Mouse (Mus musculus): ENCODE measurements at regions not wholly inside any gene's neighbourhood (a gene's known extent, or its start where the extent isn't known, plus 50 kb on each side); places are given as distances from the start of the nearest gene placed in this dataset.

DNA sequence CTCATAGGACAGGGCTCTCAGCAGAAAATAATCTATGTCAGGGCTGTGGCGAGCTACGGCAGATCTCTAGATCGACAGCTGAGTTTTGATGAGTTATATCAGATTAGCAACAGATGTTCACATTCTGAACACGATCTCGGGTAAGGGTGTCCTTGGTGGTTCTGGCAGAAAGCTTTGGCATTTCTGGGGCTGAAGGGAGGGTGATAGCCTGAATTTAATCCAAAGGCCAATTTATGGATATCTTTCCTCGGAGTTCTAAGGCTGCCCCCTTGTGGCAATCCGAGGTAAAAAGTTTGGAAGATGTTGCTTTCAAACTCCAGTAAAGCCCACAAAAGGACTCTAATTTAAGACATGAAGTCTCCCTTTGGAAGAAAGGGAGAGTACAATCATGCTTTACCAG, 101.3 kb upstream of the Luzp2 start:
- H3K9ac ChIP-seq (replicated peaks; ENCODE audit: low read length, poor library complexity, severe bottlenecking): no peak overlapping the region
- 30% methylated on average over 7 of the region's 7 CpGs for WGBS
- peak; percentile 84 for DNase-seq (ENCODE audit: low spot score)
- no peaks in the 10 kb centered on the region for H3K4me1 ChIP-seq (ENCODE audit: insufficient read depth, low read length)
- H3K36me3 ChIP-seq (ENCODE audit: insufficient read depth, low read length): no peaks in the 10 kb centered on the region
- peak; percentile 81 for TF ChIP-seq CTCF (IDR thresholded peaks at IDR 0.05)
- no peaks in the 10 kb centered on the region for H3K9me3 ChIP-seq (ENCODE audit: low read length)
- no peak overlapping the region for H3K27ac ChIP-seq (ENCODE audit: low read depth, low read length)
- no peak overlapping the region for H3K4me3 ChIP-seq (ENCODE audit: low read depth, low read length)
- ATAC-seq (ENCODE audit: low FRiP score): no peak
- H3K27me3 ChIP-seq (ENCODE audit: insufficient read depth, low read length): no peaks in the 10 kb centered on the region
- H3K4me2 ChIP-seq (ENCODE audit: low read depth, low read length, poor library complexity, severe bottlenecking): no peak overlapping the region

DNA sequence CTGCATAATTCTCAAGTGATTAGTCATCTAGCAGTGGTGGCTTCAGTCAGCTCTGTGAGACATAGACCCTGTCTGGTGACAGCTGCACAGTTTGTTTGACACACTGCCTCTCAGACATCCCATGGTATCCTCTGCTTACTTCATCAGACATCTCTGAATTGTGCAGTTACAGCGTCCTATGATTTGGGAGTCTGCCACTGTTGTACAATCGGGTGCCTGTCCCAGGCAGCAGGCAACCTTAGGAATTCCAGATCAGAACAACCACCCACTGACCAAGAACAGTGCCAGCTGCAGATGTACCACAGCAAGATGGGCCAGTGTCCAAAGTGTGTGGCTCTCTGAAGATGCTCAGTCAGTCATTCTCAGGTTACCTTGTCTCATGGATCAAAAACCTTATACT, 100.4 kb upstream of the Luzp2 start:
- Histone ChIP-seq H3K4me2 (ENCODE audit: low read depth, low read length, poor library complexity, severe bottlenecking) (no peak overlapping the region), H3K27ac (ENCODE audit: low read depth, low read length) (no peak overlapping the region), H3K4me3 (ENCODE audit: low read depth, low read length) (no peak overlapping the region), H3K9me3 (ENCODE audit: low read length) (no peaks in the 10 kb centered on the region), H3K36me3 (ENCODE audit: insufficient read depth, low read length) (no peaks in the 10 kb centered on the region), H3K9ac (replicated peaks; ENCODE audit: low read length, poor library complexity, severe bottlenecking) (no peak overlapping the region), H3K27me3 (ENCODE audit: insufficient read depth, low read length) (no peaks in the 10 kb centered on the region), H3K4me1 (ENCODE audit: insufficient read depth, low read length) (no peaks in the 10 kb centered on the region)
- ATAC-seq (ENCODE audit: low FRiP score) (no peak), DNase-seq (ENCODE audit: low spot score) (peak; percentile 15)
- no peak for TF ChIP-seq CTCF (IDR thresholded peaks at IDR 0.05)
- WGBS: 81% methylated on average over 2 of the region's 2 CpGs

DNA sequence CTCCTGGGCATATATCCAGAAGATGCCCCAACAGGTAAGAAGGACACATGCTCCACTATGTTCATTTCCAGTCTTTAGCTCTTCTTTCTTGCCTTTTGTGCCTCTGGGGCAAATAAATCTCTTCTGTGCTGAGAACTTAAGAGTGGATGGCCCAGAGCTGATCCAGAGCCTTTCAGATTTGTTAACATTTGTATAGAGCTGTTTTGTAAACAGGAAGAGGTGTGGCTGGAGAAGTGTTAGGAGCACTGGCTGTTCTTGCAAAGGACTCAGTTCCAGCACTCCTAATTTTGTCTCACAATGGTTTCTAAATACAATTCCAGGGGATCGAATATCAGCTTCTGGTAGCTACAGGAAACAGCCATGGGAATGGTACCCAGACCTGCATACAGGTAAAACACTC, 68.0 kb upstream of the Luzp2 start:
- no peaks in the 10 kb centered on the region for H3K9me3 ChIP-seq (ENCODE audit: low read length)
- TF ChIP-seq CTCF (IDR thresholded peaks at IDR 0.05): no peak
- no peaks in the 10 kb centered on the region for H3K27me3 ChIP-seq (ENCODE audit: insufficient read depth, low read length)
- no peak overlapping the region for H3K27ac ChIP-seq (ENCODE audit: low read depth, low read length)
- no peak for DNase-seq (ENCODE audit: low spot score)
- H3K4me3 ChIP-seq (ENCODE audit: low read depth, low read length): no peak overlapping the region
- WGBS: 97% methylated on average over 1 of the region's 1 CpGs
- H3K36me3 ChIP-seq (ENCODE audit: insufficient read depth, low read length): no peaks in the 10 kb centered on the region
- H3K4me2 ChIP-seq (ENCODE audit: low read depth, low read length, poor library complexity, severe bottlenecking): no peak overlapping the region
- no peak for ATAC-seq (ENCODE audit: low FRiP score)
- H3K9ac ChIP-seq (replicated peaks; ENCODE audit: low read length, poor library complexity, severe bottlenecking): no peak overlapping the region
- H3K4me1 ChIP-seq (ENCODE audit: insufficient read depth, low read length): no peaks in the 10 kb centered on the region

DNA sequence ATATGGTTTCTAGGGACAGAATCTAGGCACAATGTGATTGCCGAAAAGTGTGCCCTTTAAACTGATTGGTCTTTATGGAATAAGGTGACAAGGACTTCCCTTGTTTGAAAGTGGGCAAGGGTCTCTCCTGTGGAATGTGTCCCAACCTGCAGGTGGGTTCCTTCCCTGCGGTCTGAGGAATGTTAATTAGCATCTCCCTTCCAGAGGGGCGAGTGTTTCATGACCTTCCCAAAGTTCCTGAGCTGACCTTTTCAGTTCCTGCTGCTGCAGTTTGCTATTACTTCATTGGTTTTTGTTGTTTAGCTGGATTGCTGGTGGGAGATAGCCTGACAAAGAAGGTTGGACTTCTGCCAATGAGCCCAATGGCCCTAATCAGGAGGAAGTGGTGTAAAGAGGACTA, 66.6 kb upstream of the Luzp2 start:
- Histone ChIP-seq H3K27me3 (ENCODE audit: insufficient read depth, low read length) (no peaks in the 10 kb centered on the region), H3K4me3 (ENCODE audit: low read depth, low read length) (no peak overlapping the region), H3K9me3 (ENCODE audit: low read length) (no peaks in the 10 kb centered on the region), H3K36me3 (ENCODE audit: insufficient read depth, low read length) (no peaks in the 10 kb centered on the region), H3K4me1 (ENCODE audit: insufficient read depth, low read length) (no peaks in the 10 kb centered on the region), H3K9ac (replicated peaks; ENCODE audit: low read length, poor library complexity, severe bottlenecking) (no peak overlapping the region), H3K27ac (ENCODE audit: low read depth, low read length) (no peak overlapping the region), H3K4me2 (ENCODE audit: low read depth, low read length, poor library complexity, severe bottlenecking) (no peak overlapping the region)
- ATAC-seq (ENCODE audit: low FRiP score): no peak
- 39% methylated on average over 3 of the region's 3 CpGs for WGBS
- TF ChIP-seq CTCF (IDR thresholded peaks at IDR 0.05): no peak
- DNase-seq (ENCODE audit: low spot score): no peak

DNA sequence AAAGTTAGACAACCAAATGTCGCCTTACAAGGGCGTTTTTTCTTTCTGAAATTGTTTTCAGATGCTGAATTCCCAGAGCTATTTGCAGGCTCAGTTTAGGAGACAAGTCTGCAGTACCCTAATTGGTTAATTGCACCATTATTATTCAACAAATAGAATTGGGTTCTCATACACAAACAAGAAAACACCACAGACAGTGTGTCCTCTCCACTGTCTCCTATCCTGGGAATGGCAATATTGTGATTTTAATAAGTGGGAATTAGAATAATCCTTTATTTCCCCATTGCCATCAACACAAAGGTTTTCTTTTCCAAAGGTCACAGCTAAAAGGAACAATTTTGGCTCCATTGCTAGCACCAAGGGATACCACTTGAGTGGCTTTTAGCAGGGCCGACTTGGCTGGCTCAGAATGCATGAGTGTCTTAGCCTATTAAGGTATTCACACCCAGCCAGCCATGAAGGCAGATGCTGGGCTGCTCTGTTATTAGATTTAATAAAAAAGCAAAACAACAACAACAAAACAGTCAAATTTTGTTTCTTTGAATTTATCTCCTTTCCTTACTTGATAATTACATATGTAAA, 53.3 kb upstream of the Luzp2 start:
- peak; percentile 70; the same call in 1 of the 2 replicates for ATAC-seq (ENCODE audit: low FRiP score)
- Histone ChIP-seq H3K4me1 (ENCODE audit: insufficient read depth, low read length) (no peaks in the 10 kb centered on the region), H3K27me3 (ENCODE audit: insufficient read depth, low read length) (no peaks in the 10 kb centered on the region), H3K27ac (ENCODE audit: low read depth, low read length) (no peak overlapping the region), H3K4me3 (ENCODE audit: low read depth, low read length) (no peak overlapping the region), H3K9me3 (ENCODE audit: low read length) (no peaks in the 10 kb centered on the region), H3K9ac (replicated peaks; ENCODE audit: low read length, poor library complexity, severe bottlenecking) (no peak overlapping the region), H3K36me3 (ENCODE audit: insufficient read depth, low read length) (no peaks in the 10 kb centered on the region), H3K4me2 (ENCODE audit: low read depth, low read length, poor library complexity, severe bottlenecking) (no peak overlapping the region)
- DNase-seq (ENCODE audit: low spot score): peak; percentile 88
- no peak for TF ChIP-seq CTCF (IDR thresholded peaks at IDR 0.05)
- WGBS: 30% methylated on average over 3 of the region's 3 CpGs

DNA sequence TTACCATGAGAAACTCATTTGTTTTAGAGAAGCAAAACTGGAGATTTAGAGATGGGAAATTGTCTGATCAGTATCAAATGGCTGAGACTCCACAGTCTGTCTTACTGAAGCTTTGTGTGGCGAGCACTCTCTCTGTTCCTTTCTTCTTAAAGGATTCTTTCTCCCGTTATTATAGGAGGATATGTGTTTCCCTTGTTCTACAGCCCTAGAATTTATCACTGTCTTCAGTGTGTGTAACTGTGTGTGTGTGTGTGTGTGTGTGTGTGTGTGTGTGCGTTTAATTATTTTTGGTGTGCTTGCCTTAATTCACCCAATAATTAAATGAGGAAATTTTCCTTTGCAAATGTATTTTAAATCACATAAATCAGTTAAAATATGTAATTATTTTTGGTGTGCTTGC, 52.7 kb upstream of the Luzp2 start:
- H3K27me3 ChIP-seq (ENCODE audit: insufficient read depth, low read length): no peaks in the 10 kb centered on the region
- TF ChIP-seq CTCF (IDR thresholded peaks at IDR 0.05): no peak
- H3K4me1 ChIP-seq (ENCODE audit: insufficient read depth, low read length): no peaks in the 10 kb centered on the region
- H3K9ac ChIP-seq (replicated peaks; ENCODE audit: low read length, poor library complexity, severe bottlenecking): no peak overlapping the region
- H3K4me2 ChIP-seq (ENCODE audit: low read depth, low read length, poor library complexity, severe bottlenecking): no peak overlapping the region
- DNase-seq (ENCODE audit: low spot score) (no peak), ATAC-seq (ENCODE audit: low FRiP score) (no peak)
- WGBS: 44% methylated on average over 3 of the region's 3 CpGs
- H3K27ac ChIP-seq (ENCODE audit: low read depth, low read length): no peak overlapping the region
- H3K4me3 ChIP-seq (ENCODE audit: low read depth, low read length): no peak overlapping the region
- no peaks in the 10 kb centered on the region for H3K36me3 ChIP-seq (ENCODE audit: insufficient read depth, low read length)
- H3K9me3 ChIP-seq (ENCODE audit: low read length): no peaks in the 10 kb centered on the region

All from midbrain, postnatal 0 days (tissue).